Mouse (Mus musculus) liver, postnatal 0 days (tissue): ENCODE results near the gene Zfp846.
A peak's percentile ranks its signal among the peaks of the same experiment; 100 is the strongest.

Experiments used
- CTCF ChIP-seq: sonication (generic); IDR thresholded peaks from 2 replicates; pipeline ENCODE4 v1.5.1; 2016; ENCODE audit warnings: antibody characterized with exemption, low read depth
- EP300 ChIP-seq: IDR thresholded peaks from 2 replicates; pipeline ENCODE4 v1.6.1; 2016; ENCODE audit warnings: antibody characterized with exemption, low read depth, mild to moderate bottlenecking

DNA sequence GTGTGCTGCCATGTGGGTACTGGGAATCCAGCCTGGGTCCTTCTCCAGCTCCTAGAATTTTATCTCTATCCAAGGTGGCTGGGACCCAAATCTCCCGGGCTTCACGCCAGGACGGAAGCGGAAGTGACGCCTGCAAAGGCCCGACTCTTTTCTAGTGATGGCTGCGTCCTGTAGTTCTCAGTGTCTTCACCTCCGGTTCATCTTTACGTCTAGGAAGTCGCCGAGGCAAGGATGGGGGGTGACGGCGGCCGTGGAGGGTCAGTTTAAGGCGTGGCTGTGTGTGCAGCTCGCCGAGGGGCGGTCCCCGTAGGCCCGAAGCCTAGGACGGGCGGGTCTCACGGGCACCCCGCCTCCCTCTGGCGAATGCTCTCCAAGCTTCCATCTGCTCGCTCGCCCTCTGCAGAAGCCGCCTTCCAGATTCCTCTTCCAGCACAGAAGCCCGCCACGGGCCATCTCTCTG, at the start of gene Zfp846:
- TF ChIP-seq CTCF (peak; percentile 17), EP300 (peak; percentile 47; the same call in 1 of the 2 replicates)
